Comparison of ENCODE assay signal across 16 mouse cellular contexts in genomic region chr6:7661455-7661854, GRCm38 (mm10). TPM values are rescaled to one million over a fixed set of nuclear protein-coding genes. Genes with fewer than 3 reads are reported as not detected.
DNase-seq lines count a peak whose midpoint lies in the region; ATAC-seq and TF ChIP-seq lines count a peak whose summit lies in the region.
"Had no signal": no experiment of that assay in that cellular context is flagged by ENCODE, and none has a peak within 500 bp of the region (broad histone marks: within the 10 kb centered on the region; RNA-seq: fewer than 3 reads in every experiment).

No protein-coding gene starts in this region.

- no peak for TF ChIP-seq POLR2A in kidney, adult 2 months (IDR thresholded peaks at IDR 0.05; ENCODE audit: low read depth, low read length)

- H3K4me3 ChIP-seq in gastrocnemius, adult 2 months = no peak overlapping the region
- no peak overlapping the region for H3K4me3 ChIP-seq in kidney, adult 2 months (ENCODE audit: insufficient read depth, low read depth, low read length)
- no peak overlapping the region for H3K4me3 ChIP-seq in kidney, embryonic 14.5 days (ENCODE audit: low read length)
- H3K4me3 ChIP-seq: liver, embryonic 15.5 days; megakaryocyte, embryonic 14.5 days; midbrain, embryonic 15.5 days; myocyte had no signal

- intact Hi-C loops in gastrocnemius, adult 2 months (cut with DNase I) = no loop called here

- 0 out of 2 replicates have a peak overlapping the region, but pooled peaks have one; percentile 1 for H3K27ac ChIP-seq in gastrocnemius, adult 2 months
- no peak overlapping the region for H3K27ac ChIP-seq in kidney, adult 2 months (ENCODE audit: insufficient read depth, low read depth, low read length)
- H3K27ac ChIP-seq in kidney, embryonic 14.5 days (ENCODE audit: low read depth, low read length) = no peak overlapping the region
- H3K27ac ChIP-seq: liver, embryonic 15.5 days; midbrain, embryonic 15.5 days had no signal

- H3K9me3 ChIP-seq in kidney, embryonic 14.5 days (ENCODE audit: control insufficient read depth, low read length) = no peaks in the 10 kb centered on the region
- H3K9me3 ChIP-seq: liver, embryonic 15.5 days; megakaryocyte, embryonic 14.5 days; midbrain, embryonic 15.5 days had no signal

- no peaks in the 10 kb centered on the region for H3K27me3 ChIP-seq in kidney, adult 2 months (replicated peaks; ENCODE audit: control insufficient read depth, insufficient read depth, low read length)
- no peaks in the 10 kb centered on the region for H3K27me3 ChIP-seq in kidney, embryonic 14.5 days (ENCODE audit: control insufficient read depth, insufficient read depth, low read length)
- H3K27me3 ChIP-seq: liver, embryonic 15.5 days; megakaryocyte, embryonic 14.5 days; midbrain, embryonic 15.5 days had no signal

- no peak overlapping the region for H3K4me2 ChIP-seq in kidney, embryonic 14.5 days (replicated peaks; ENCODE audit: low read depth, low read length)
- H3K4me2 ChIP-seq: liver, embryonic 15.5 days; midbrain, embryonic 15.5 days had no signal

- H3K9ac ChIP-seq in kidney, embryonic 14.5 days (ENCODE audit: low read depth, low read length) = no peak overlapping the region
- H3K9ac ChIP-seq: forebrain, postnatal 0 days; liver, embryonic 15.5 days; midbrain, embryonic 15.5 days had no signal

- H3K4me1 ChIP-seq in kidney, adult 2 months (ENCODE audit: control insufficient read depth, insufficient read depth, low read length) = no peaks in the 10 kb centered on the region
- H3K4me1 ChIP-seq in kidney, embryonic 14.5 days (ENCODE audit: control insufficient read depth, insufficient read depth, low read length) = no peaks in the 10 kb centered on the region
- H3K4me1 ChIP-seq: liver, embryonic 15.5 days; midbrain, embryonic 15.5 days had no signal

- ATAC-seq in kidney, embryonic 14.5 days (ENCODE audit: low FRiP score, low TSS enrichment) = no peak
- no peak for ATAC-seq in erythroid progenitor cell, adult 5-6 weeks (replicated peaks; ENCODE audit: low FRiP score, poor library complexity, severe bottlenecking)
- ATAC-seq: CD4-positive, CD25-positive, alpha-beta regulatory T cell, adult 4 months; intestine, postnatal 0 days had no signal

- no peaks in the 10 kb centered on the region for H3K36me3 ChIP-seq in kidney, adult 2 months (ENCODE audit: control insufficient read depth, insufficient read depth, low read length)
- no peaks in the 10 kb centered on the region for H3K36me3 ChIP-seq in kidney, embryonic 14.5 days (ENCODE audit: control insufficient read depth, insufficient read depth, low read length)
- H3K36me3 ChIP-seq: liver, embryonic 15.5 days; midbrain, embryonic 15.5 days had no signal

- no peak for DNase-seq in gastrocnemius, adult 2 months
- DNase-seq in gastrocnemius, postnatal 10 days = no peak
- peak; percentile 27 for DNase-seq in kidney, adult 2 months
- peak; percentile 49 for DNase-seq in 416B (ENCODE audit: low read depth)
- peak; percentile 26 for DNase-seq in lung, postnatal 10 days
- DNase-seq in layer of hippocampus, adult 11-12 months (ENCODE audit: low spot score) = no peak
- DNase-seq: cerebellum, adult 11 months had no signal

- 54% methylated on average over 4 of the region's 4 CpGs for WGBS in kidney, adult 2 months
- WGBS in kidney, embryonic 14.5 days = 62% methylated on average over 4 of the region's 4 CpGs

- TF ChIP-seq CTCF in gastrocnemius, adult 2 months (IDR thresholded peaks at IDR 0.05) = no peak
- TF ChIP-seq CTCF in kidney, adult 2 months (conservative IDR thresholded peaks at IDR 0.05; ENCODE audit: insufficient read depth, insufficient read length, low read depth, low read length) = no peak

RNA-seq across cellular contexts. Expression of gene Asns, which starts 31.6 kb away (rescaled TPM):
- 1 to 10 TPM; 1.7 to 2.1 TPM for total RNA-seq in gastrocnemius, adult 2 months (2021)
- total RNA-seq in gastrocnemius, postnatal 10 days (2021) = 1 to 10 TPM; 3.3 to 7.7 TPM
- polyA plus RNA-seq in kidney, adult 2 months (2012; rRNA removed) = 8.3 and 9.2 TPM in 2 replicates
- 31.2 and 34.8 TPM in 2 replicates for polyA plus RNA-seq in kidney, embryonic 14.5 days (2014; fragmentation: Nextera tagmentation; extraction: Ambion mirVana)
- total RNA-seq in erythroid progenitor cell, adult 5-6 weeks (2015; ENCODE audit: low replicate concordance) = 73.5 and 163 TPM in 2 replicates
- 36.2 and 37.8 TPM in 2 replicates for total RNA-seq in erythroid progenitor cell, adult 5-6 weeks (2017; ENCODE audit: low replicate concordance)

Comparison
In these comparisons a context has a peak if more than half of its experiments do, and no peak if none do; other contexts are left out.
1. DNase-seq: peak in kidney, adult 2 months (single experiment), 416B (single experiment) and lung, postnatal 10 days (single experiment); none in gastrocnemius, adult 2 months (single experiment), gastrocnemius, postnatal 10 days (single experiment) and layer of hippocampus, adult 11-12 months (single experiment).
2. RNA of gene Asns, which starts 31.6 kb away (total RNA-seq): 36.2 to 163 TPM in erythroid progenitor cell, adult 5-6 weeks; 3.3 to 7.7 TPM in gastrocnemius, postnatal 10 days and 1.7 to 2.1 TPM in gastrocnemius, adult 2 months; every median in the first group is over 4 times any median in the second.